Mouse (Mus musculus): ENCODE measurements around the gene Cbx8. TPM values are rescaled to one million over a fixed set of nuclear protein-coding genes. Genes with fewer than 3 reads are reported as not detected.

Gene Cbx8
- polyA plus RNA-seq, 1 experiment, result 7.4 TPM

DNA sequence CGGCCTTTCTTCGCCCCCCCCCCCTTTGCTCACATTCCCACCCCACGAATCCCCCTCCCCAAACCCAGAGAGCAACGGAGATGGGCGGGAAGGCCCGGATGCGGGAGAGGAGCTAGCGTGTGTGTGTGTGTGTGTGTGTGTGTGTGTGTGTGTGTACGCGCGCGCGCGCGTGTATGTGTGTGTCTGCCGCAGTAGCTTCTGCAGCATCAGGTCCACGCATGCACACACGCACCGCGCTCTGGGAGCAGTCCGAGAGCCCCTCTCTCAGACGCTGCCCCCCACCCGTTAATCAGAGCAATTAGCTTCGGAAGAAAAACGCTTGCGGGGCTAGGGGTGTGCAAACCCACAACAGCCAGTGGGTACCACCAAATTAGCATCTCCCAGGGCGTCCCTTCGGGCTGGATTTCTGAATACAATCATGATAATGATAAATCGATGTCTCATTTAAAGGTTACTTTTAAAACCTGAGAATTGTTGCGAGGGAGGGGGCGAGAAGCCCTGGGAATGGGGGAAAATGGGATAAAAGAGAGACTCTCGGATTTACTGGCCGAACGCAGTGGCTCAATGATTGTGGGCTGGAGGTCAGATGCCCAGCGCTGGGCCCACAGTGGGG is 13.1 kb upstream of the Cbx8 start:
- TF ChIP-seq POLR2A (IDR thresholded peaks at IDR 0.05; ENCODE audit: borderline replicate concordance, control insufficient read depth, low read depth, low read length) (no peak), CTCF (IDR thresholded peaks at IDR 0.05; ENCODE audit: control insufficient read depth, insufficient read depth, low read length) (no peak)
- WGBS, result 3% methylated on average over 34 of the region's 35 CpGs
- Histone ChIP-seq H3K4me3 (replicated peaks; ENCODE audit: control insufficient read depth, low read depth, low read length) (peak overlapping the region; percentile 47), H3K4me1 (ENCODE audit: control insufficient read depth, insufficient read depth, low read length) (peaks cover 1% of the 10 kb centered on the region; the same call in 1 of the 2 replicates), H3K27ac (ENCODE audit: control insufficient read depth, insufficient read depth, low read depth, low read length, poor library complexity) (no peak overlapping the region)

DNA sequence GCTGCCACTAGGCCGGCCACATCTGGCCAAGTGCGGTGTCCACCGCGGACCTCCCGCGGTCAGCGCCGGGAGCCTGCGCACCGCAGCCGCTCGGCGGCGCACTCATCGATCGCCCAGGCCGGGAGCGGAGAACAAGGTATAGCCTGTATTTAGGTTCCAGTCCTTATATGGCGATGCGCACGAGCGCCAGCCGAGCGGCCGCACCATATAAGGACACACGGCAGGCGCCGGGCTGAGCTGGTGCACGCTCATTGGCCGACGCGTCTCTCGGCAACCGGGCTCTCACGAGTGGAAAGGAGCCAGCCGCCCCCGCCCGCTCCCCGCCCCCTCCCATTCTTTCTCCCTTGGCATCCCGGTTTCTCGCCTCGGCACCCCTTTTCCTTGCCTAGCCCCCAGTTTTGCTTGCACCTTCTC is 12.5 kb upstream of the Cbx8 start:
- peak overlapping the region; percentile 47 for H3K4me3 ChIP-seq (replicated peaks; ENCODE audit: control insufficient read depth, low read depth, low read length)
- TF ChIP-seq CTCF (IDR thresholded peaks at IDR 0.05; ENCODE audit: control insufficient read depth, insufficient read depth, low read length) (peak; percentile 32; the same call in 1 of the 2 replicates), POLR2A (IDR thresholded peaks at IDR 0.05; ENCODE audit: borderline replicate concordance, control insufficient read depth, low read depth, low read length) (no peak; the same call in 1 of the 2 replicates)
- peaks cover 1% of the 10 kb centered on the region; the same call in 1 of the 2 replicates for H3K4me1 ChIP-seq (ENCODE audit: control insufficient read depth, insufficient read depth, low read length)
- no peak overlapping the region for H3K27ac ChIP-seq (ENCODE audit: control insufficient read depth, insufficient read depth, low read depth, low read length, poor library complexity)
- WGBS, result under 1% methylated on average over 40 of the region's 42 CpGs

DNA sequence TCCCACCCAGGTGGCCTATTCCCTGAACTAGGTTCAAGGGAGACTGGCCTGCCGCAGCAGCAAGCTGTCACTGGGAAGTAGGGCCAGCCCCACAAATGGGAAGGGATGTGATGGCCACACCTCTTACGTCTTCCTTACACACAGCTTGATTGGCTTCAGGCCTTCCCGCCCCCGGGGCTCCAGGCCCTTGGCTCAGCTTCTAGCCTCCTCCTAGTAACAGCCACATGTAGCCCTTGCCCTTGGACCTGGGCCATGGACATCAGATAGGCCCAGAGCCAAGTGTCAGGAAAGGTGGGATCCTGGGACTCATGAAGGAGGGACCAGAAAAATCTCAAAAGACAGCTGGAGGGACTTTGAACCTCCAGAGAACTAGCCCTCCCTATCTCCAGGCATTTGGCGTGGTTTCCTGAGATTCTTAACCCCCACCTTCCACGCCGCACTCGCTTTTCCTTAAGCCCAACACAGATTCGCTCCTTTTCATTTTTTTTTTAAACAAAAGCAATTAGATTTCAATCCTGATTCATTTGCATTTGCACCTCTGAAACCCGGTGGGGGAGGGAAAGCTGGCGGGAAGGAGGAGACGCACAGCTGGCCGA is 12.0 kb upstream of the Cbx8 start:
- peaks cover under 1% of the 10 kb centered on the region; the same call in 1 of the 2 replicates for H3K4me1 ChIP-seq (ENCODE audit: control insufficient read depth, insufficient read depth, low read length)

DNA sequence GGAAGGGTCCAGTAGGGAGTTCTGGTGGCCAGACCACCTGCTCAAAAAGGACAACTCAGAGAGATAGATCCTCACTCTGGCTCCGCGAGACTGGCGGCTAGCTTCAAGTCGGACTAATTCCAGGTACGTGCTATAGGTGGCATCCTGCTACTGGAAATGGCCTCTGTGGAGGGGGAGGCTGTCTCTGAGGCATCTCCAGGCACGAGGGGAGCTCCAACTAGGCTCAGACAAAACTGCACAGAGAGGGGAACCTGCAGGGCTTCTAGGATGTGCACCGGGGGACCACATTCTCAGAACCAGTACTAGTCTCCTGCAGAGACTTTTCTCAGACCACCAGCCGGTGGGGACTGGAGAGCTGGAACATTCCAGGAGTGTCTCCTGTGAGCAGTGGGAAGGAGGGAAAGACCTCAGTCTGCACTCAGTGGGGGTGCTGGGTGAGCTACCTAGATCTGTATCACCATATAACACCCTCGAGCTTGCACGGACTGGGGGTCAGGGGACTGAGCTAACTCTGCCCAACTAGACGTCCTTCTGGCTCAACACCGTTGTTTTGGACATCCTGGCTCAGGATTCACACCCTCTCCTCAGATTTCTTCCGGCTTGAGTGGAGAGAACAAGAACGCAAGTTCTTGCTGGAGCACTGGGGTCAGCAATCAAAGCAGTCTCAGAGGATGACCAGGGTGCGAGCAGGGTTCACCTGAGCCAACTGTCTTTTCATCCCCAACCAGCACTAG is 11.3 kb upstream of the Cbx8 start:
- Histone ChIP-seq H3K4me1 (ENCODE audit: control insufficient read depth, insufficient read depth, low read length) (no peaks in the 10 kb centered on the region; the same call in 1 of the 2 replicates), H3K27ac (ENCODE audit: control insufficient read depth, insufficient read depth, low read depth, low read length, poor library complexity) (no peak overlapping the region), H3K4me3 (replicated peaks; ENCODE audit: control insufficient read depth, low read depth, low read length) (no peak overlapping the region)
- 9% methylated on average over 15 of the region's 15 CpGs for WGBS
- TF ChIP-seq CTCF (IDR thresholded peaks at IDR 0.05; ENCODE audit: control insufficient read depth, insufficient read depth, low read length) (peak; percentile 63), POLR2A (IDR thresholded peaks at IDR 0.05; ENCODE audit: borderline replicate concordance, control insufficient read depth, low read depth, low read length) (no peak)

More for the DNA sequence above, 12.0 kb upstream of the Cbx8 start:
- 10% methylated on average over 13 of the region's 13 CpGs for WGBS
- Histone ChIP-seq H3K4me3 (replicated peaks; ENCODE audit: control insufficient read depth, low read depth, low read length) (peak overlapping the region; percentile 19), H3K27ac (ENCODE audit: control insufficient read depth, insufficient read depth, low read depth, low read length, poor library complexity) (no peak overlapping the region)
- TF ChIP-seq CTCF (IDR thresholded peaks at IDR 0.05; ENCODE audit: control insufficient read depth, insufficient read depth, low read length) (no peak), POLR2A (IDR thresholded peaks at IDR 0.05; ENCODE audit: borderline replicate concordance, control insufficient read depth, low read depth, low read length) (no peak)

DNA sequence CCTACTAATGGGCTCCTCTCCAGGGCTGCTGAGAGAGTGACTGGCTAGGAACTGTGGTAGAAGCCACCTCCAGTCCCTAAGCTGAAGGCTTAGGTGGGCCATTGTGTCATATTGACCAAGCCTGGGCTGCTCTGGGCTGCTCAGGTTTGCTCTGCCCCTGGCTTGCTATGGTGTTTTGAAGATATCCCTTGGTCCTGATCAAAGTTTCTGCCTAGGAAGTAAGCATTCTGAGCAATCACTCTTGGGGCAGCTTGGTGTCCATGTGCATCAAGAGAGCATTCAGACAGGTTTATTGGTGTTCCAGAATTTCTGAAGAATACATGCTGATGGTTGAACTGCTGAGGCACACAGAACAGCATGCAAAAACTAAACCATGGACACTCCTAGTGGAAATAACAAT is 10.7 kb upstream of the Cbx8 start:
- H3K4me3 ChIP-seq (replicated peaks; ENCODE audit: control insufficient read depth, low read depth, low read length), result no peak overlapping the region
- TF ChIP-seq POLR2A (IDR thresholded peaks at IDR 0.05; ENCODE audit: borderline replicate concordance, control insufficient read depth, low read depth, low read length) (no peak), CTCF (IDR thresholded peaks at IDR 0.05; ENCODE audit: control insufficient read depth, insufficient read depth, low read length) (no peak)
- no peaks in the 10 kb centered on the region; the same call in 1 of the 2 replicates for H3K4me1 ChIP-seq (ENCODE audit: control insufficient read depth, insufficient read depth, low read length)
- no peak overlapping the region for H3K27ac ChIP-seq (ENCODE audit: control insufficient read depth, insufficient read depth, low read depth, low read length, poor library complexity)

DNA sequence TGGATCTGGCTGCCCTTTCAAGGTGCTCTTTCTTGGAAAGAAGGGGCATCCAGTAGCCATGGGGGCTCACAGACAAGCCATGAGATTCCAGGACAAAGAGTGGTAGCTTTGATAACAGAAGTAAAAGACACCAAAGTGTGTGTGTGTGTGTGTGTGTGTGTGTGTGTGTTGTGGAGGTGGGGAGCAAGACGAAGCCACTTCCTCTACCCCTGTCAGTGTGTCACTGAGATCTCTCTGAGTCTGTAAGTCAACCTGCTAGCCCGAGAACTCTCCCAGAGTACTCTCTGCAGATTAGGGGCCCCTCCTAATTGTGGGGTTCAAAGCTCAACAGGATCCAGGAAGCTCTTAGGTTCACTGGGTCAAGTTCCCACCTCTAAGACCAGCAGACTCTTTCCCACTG is 9.6 kb upstream of the Cbx8 start:
- H3K27ac ChIP-seq (ENCODE audit: control insufficient read depth, insufficient read depth, low read depth, low read length, poor library complexity), result no peak overlapping the region
- TF ChIP-seq CTCF (IDR thresholded peaks at IDR 0.05; ENCODE audit: control insufficient read depth, insufficient read depth, low read length), result no peak
- TF ChIP-seq POLR2A (IDR thresholded peaks at IDR 0.05; ENCODE audit: borderline replicate concordance, control insufficient read depth, low read depth, low read length), result no peak
- H3K4me1 ChIP-seq (ENCODE audit: control insufficient read depth, insufficient read depth, low read length), result no peaks in the 10 kb centered on the region; the same call in 1 of the 2 replicates
- no peak overlapping the region for H3K4me3 ChIP-seq (replicated peaks; ENCODE audit: control insufficient read depth, low read depth, low read length)
- 0% methylated on average over 2 of the region's 2 CpGs for WGBS

DNA sequence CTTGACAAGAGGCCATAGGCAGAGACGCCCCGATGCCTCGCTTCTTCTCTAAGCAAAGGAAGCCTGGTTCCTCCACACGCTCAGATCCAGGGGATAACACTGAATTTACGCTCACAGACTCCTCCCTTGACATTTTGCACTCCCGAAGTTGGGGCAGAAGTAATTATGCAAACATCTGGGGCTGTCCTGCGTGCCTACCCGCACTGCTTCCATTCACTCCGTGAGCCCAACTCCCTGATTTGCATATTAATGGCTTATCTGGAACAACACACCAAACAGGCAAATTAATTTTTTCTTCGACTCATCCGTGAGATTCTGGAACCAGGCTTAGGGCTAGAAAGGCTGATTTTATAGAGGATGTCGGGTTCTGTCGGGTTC is 7.4 kb upstream of the Cbx8 start:
- WGBS, result 2% methylated on average over 13 of the region's 13 CpGs
- Histone ChIP-seq H3K4me1 (ENCODE audit: control insufficient read depth, insufficient read depth, low read length) (no peaks in the 10 kb centered on the region), H3K27ac (ENCODE audit: control insufficient read depth, insufficient read depth, low read depth, low read length, poor library complexity) (no peak overlapping the region), H3K4me3 (replicated peaks; ENCODE audit: control insufficient read depth, low read depth, low read length) (no peak overlapping the region)
- TF ChIP-seq POLR2A (IDR thresholded peaks at IDR 0.05; ENCODE audit: borderline replicate concordance, control insufficient read depth, low read depth, low read length) (no peak), CTCF (IDR thresholded peaks at IDR 0.05; ENCODE audit: control insufficient read depth, insufficient read depth, low read length) (no peak)

Measured in bone marrow, adult 2 months (tissue).